Mouse (Mus musculus): Measurements from ENCODE around the gene Bfar. TPM values are rescaled to one million over a fixed set of nuclear protein-coding genes. Genes with fewer than 3 reads are reported as not detected.
"Not testable (repeated sequence)": the region's sequence is repeated elsewhere in the genome, so short reads cannot be mapped to it uniquely, and the experiment has no call there.

Gene Bfar
- total and polyA plus RNA-seq, 2 experiments from 2014 or later, result 38.3 to 38.9 TPM

DNA sequence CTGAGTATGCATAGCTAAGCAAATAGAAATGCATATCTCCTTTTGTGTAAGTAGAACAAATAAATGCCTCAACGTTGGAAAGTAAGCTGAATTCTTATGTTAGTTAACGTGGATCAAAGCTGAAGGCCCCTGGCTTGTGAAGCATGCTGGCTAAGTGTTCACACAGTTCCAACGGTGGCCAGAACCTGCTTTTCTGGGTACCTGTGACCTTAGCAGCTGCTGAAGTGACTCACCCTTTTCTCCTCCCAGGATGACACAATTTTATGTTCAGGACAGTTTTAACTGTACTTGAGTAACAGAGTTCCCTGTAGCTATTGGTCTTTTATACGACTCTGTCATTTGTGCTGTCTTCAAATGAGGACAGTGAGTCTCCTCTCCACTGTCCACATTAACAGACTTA lies 25.7 kb upstream of the Bfar start:
- H3K9me3 ChIP-seq (ENCODE audit: low read length), result no peaks in the 10 kb centered on the region
- no peak overlapping the region for H3K4me2 ChIP-seq (ENCODE audit: low read depth, low read length, poor library complexity, severe bottlenecking)
- H3K4me1 ChIP-seq (ENCODE audit: insufficient read depth, low read length), result no peaks in the 10 kb centered on the region
- ATAC-seq (ENCODE audit: low FRiP score) (no peak), DNase-seq (ENCODE audit: low spot score) (no peak)
- no peak for TF ChIP-seq CTCF (IDR thresholded peaks at IDR 0.05)
- H3K36me3 ChIP-seq (ENCODE audit: insufficient read depth, low read length), result peaks cover 22% of the 10 kb centered on the region; the same call in 1 of the 2 replicates
- no peak overlapping the region for H3K9ac ChIP-seq (replicated peaks; ENCODE audit: low read length, poor library complexity, severe bottlenecking)
- H3K27ac ChIP-seq (ENCODE audit: low read depth, low read length), result no peak overlapping the region
- H3K27me3 ChIP-seq (ENCODE audit: insufficient read depth, low read length), result no peaks in the 10 kb centered on the region
- H3K4me3 ChIP-seq (ENCODE audit: low read depth, low read length), result no peak overlapping the region
- WGBS, result 84% methylated on average over 4 of the region's 4 CpGs

DNA sequence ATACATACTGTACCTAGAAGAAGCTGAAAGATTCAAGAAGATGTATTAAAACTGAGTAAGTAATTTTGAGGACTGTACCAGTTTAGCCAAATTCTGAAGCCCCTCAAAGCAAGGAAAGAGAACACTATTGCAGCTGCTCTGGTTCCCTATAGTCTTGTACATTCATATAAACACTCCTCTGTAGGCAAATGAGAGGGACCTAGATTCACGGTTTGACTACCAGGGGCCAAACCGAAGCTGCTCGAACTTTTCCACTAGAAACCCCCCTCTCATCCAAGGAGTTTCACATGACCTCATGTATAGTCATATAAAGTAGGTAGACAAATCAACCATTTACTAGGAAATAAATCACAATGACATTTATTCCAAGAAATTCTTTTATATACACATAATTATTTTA lies 12.8 kb upstream of the Bfar start:
- 98% methylated on average over 3 of the region's 3 CpGs for WGBS
- no peaks in the 10 kb centered on the region for H3K4me1 ChIP-seq (ENCODE audit: insufficient read depth, low read length)
- no peak overlapping the region for H3K4me3 ChIP-seq (ENCODE audit: low read depth, low read length)
- peaks cover 23% of the 10 kb centered on the region for H3K36me3 ChIP-seq (ENCODE audit: insufficient read depth, low read length)
- H3K9me3 ChIP-seq (ENCODE audit: low read length), result no peaks in the 10 kb centered on the region
- no peak for DNase-seq (ENCODE audit: low spot score)
- no peak overlapping the region for H3K4me2 ChIP-seq (ENCODE audit: low read depth, low read length, poor library complexity, severe bottlenecking)
- H3K9ac ChIP-seq (replicated peaks; ENCODE audit: low read length, poor library complexity, severe bottlenecking), result no peak overlapping the region
- no peak for ATAC-seq (ENCODE audit: low FRiP score)
- no peak overlapping the region for H3K27ac ChIP-seq (ENCODE audit: low read depth, low read length)
- H3K27me3 ChIP-seq (ENCODE audit: insufficient read depth, low read length), result no peaks in the 10 kb centered on the region
- TF ChIP-seq CTCF (IDR thresholded peaks at IDR 0.05), result no peak

DNA sequence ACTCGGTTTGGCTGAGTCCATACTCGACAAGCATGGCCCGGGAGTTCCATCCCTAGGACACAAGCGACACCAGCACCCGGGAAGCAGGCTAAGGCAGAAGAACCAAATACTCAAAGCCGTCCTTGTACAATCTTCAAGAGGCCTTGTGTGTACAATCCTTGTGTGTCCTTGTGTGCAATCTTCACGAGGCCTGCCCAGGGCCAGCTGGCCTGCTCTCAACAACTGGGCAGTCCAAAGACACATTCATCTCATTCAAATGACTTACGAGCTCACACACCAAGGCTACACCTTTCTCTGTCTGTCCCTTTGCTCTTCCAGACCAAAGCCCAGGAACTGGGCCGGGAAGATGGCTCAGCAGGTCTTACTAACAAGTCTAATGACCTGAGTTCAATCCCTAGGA lies 10.9 kb upstream of the Bfar start:
- 98% methylated on average over 9 of the region's 9 CpGs for WGBS
- no peak for ATAC-seq (ENCODE audit: low FRiP score)

DNA sequence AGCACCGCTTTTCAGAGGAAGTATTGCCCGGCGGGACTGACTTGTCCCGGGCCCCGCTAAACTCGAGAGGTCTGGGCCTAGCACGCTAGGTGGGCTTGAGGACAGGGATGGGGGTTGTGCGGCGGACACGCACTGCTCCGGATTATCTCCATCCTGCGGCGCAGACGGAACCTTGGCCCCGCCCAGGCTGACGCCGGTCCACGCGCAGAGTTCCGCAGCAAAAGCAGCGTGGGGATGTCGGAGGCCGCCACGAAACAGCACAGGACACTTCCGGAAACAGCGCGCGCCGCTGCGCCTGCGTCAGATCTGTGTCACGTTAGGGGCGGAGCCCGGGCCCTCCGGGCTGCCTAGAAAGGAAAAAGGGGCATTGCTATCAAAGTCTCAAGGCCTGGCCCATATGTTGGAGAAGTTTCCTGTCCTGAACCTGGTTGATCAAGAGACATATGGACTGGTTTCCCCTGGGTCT lies 3.7 kb upstream of the Bfar start, which contains the start of gene Parn:
Parn (minus strand) TSS at position 293 of the 466 bp plus-strand sequence.
- peak within 1 kb of the TSS; percentile 69 for H3K4me3 ChIP-seq (ENCODE audit: low read depth, low read length)
- no peaks in the 10 kb centered on the region for H3K27me3 ChIP-seq (ENCODE audit: insufficient read depth, low read length)
- peaks cover 12% of the 10 kb centered on the region; the same call in 1 of the 2 replicates for H3K36me3 ChIP-seq (ENCODE audit: insufficient read depth, low read length)
- ATAC-seq (ENCODE audit: low FRiP score) (peak; percentile 87), DNase-seq (ENCODE audit: low spot score) (peak; percentile 94)
- TF ChIP-seq CTCF (IDR thresholded peaks at IDR 0.05), result no peak; the same call in 1 of the 2 replicates
- H3K27ac ChIP-seq (ENCODE audit: low read depth, low read length), result peak within 1 kb of the TSS; percentile 58
- no peaks in the 10 kb centered on the region for H3K4me1 ChIP-seq (ENCODE audit: insufficient read depth, low read length)
- no peaks in the 10 kb centered on the region for H3K9me3 ChIP-seq (ENCODE audit: low read length)
- H3K4me2 ChIP-seq (ENCODE audit: low read depth, low read length, poor library complexity, severe bottlenecking), result peak within 1 kb of the TSS; percentile 87
- under 1% methylated on average over 35 of the region's 35 CpGs for WGBS
- peak within 1 kb of the TSS; percentile 71 for H3K9ac ChIP-seq (replicated peaks; ENCODE audit: low read length, poor library complexity, severe bottlenecking)

More for the DNA sequence above, 10.9 kb upstream of the Bfar start:
- Histone ChIP-seq H3K36me3 (ENCODE audit: insufficient read depth, low read length) (peaks cover 26% of the 10 kb centered on the region), H3K4me2 (ENCODE audit: low read depth, low read length, poor library complexity, severe bottlenecking) (no peak overlapping the region), H3K4me1 (ENCODE audit: insufficient read depth, low read length) (no peaks in the 10 kb centered on the region), H3K9me3 (ENCODE audit: low read length) (no peaks in the 10 kb centered on the region), H3K4me3 (ENCODE audit: low read depth, low read length) (no peak overlapping the region), H3K27ac (ENCODE audit: low read depth, low read length) (no peak overlapping the region), H3K9ac (replicated peaks; ENCODE audit: low read length, poor library complexity, severe bottlenecking) (no peak overlapping the region), H3K27me3 (ENCODE audit: insufficient read depth, low read length) (no peaks in the 10 kb centered on the region)
- no peak for TF ChIP-seq CTCF (IDR thresholded peaks at IDR 0.05)
- DNase-seq (ENCODE audit: low spot score), result no peak

DNA sequence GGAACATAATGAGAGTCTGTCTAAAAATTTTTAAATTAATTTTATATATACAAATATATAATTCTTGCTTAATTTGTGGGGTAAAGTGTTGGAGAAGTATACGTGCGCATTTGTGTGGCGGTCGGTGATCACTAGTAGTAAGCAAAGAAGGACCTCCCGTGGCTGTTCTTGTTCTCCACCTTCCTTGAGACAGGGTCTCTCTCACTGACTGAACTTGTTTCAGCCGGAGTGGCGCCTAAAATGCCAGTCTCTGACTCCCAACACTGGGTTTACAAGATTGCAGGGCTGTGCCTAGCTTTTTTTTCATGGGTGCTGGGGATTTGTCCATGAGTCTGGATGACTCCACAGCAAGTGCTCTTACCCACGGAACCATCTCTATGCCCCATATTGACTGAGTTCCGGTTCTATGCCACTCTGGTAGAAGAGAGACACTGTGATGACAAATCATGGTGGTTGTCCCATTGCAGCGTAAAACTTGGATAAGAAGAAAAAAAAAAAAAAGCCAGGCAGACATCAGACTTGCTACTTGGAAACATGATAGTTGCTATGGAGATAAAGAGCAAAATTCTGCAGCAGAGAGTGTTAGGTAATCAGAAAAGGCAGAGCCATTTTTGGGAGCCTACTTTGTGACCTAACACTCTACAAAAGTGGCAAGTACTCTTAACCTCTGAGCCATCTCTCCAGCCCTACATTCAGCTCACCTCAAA lies 3.1 kb upstream of the Bfar start:
- Histone ChIP-seq H3K4me2 (ENCODE audit: low read depth, low read length, poor library complexity, severe bottlenecking) (peak overlapping the region; percentile 87), H3K9me3 (ENCODE audit: low read length) (no peaks in the 10 kb centered on the region), H3K27me3 (ENCODE audit: insufficient read depth, low read length) (no peaks in the 10 kb centered on the region), H3K27ac (ENCODE audit: low read depth, low read length) (0 out of 2 replicates have a peak overlapping the region, but pooled peaks have one; percentile 58), H3K9ac (replicated peaks; ENCODE audit: low read length, poor library complexity, severe bottlenecking) (no peak overlapping the region), H3K4me1 (ENCODE audit: insufficient read depth, low read length) (no peaks in the 10 kb centered on the region; the same call in 1 of the 2 replicates), H3K36me3 (ENCODE audit: insufficient read depth, low read length) (peaks cover 8% of the 10 kb centered on the region; the same call in 1 of the 2 replicates), H3K4me3 (ENCODE audit: low read depth, low read length) (peak overlapping the region; percentile 69)
- no peak for TF ChIP-seq CTCF (IDR thresholded peaks at IDR 0.05)
- ATAC-seq (ENCODE audit: low FRiP score) (no peak), DNase-seq (ENCODE audit: low spot score) (no peak)
- WGBS, result 82% methylated on average over 10 of the region's 10 CpGs

DNA sequence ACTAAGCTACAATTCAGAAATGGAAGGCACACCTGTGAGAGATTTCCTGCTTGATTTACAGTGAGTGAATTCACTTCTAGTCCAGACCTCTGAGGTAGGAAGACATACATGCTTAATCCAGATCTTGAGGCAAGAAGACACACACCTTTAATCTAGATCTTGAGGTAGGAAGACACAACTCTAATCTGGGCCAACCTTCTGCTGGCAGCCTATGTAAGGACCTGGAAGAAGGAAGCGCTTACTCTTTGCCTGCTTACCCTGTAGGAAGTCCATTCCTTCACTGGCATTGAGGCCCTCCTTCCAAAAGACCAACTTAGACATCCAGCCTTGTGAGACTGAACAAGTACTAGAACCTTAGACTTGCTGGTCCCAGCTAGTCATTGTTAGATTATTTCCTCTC lies 2.4 kb upstream of the Bfar start:
- no peak for DNase-seq (ENCODE audit: low spot score)
- Histone ChIP-seq H3K9ac (replicated peaks; ENCODE audit: low read length, poor library complexity, severe bottlenecking) (no peak overlapping the region), H3K36me3 (ENCODE audit: insufficient read depth, low read length) (peaks cover 7% of the 10 kb centered on the region; the same call in 1 of the 2 replicates), H3K27me3 (ENCODE audit: insufficient read depth, low read length) (no peaks in the 10 kb centered on the region), H3K9me3 (ENCODE audit: low read length) (no peaks in the 10 kb centered on the region), H3K4me3 (ENCODE audit: low read depth, low read length) (no peak overlapping the region), H3K4me1 (ENCODE audit: insufficient read depth, low read length) (no peaks in the 10 kb centered on the region; the same call in 1 of the 2 replicates), H3K4me2 (ENCODE audit: low read depth, low read length, poor library complexity, severe bottlenecking) (no peak overlapping the region), H3K27ac (ENCODE audit: low read depth, low read length) (no peak overlapping the region)
- no peak for ATAC-seq (ENCODE audit: low FRiP score)
- TF ChIP-seq CTCF (IDR thresholded peaks at IDR 0.05), result no peak
- 93% methylated on average over 1 of the region's 1 CpGs for WGBS

DNA sequence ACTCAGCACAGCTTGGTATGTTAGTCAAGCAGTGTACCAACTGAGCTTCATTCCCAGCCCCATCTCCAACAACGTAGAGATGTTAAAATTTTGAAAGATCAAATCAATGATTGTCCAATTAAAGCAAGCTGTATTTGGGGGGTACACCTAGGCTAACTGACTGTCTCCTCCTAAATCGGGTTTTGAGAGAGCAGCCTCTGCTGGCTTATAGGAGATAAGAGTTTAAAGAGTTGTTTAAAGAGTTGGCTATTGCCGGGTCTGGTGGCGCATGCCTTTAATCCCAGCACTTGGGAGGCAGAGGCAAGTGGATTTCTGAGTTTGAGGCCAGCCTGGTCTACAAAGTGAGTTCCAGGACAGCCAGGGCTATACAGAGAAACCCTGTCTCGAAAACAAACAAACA lies 762 bp upstream of the Bfar start:
- H3K4me1 ChIP-seq (ENCODE audit: insufficient read depth, low read length); H3K9me3 ChIP-seq (ENCODE audit: low read length); DNase-seq (ENCODE audit: low spot score); H3K36me3 ChIP-seq (ENCODE audit: insufficient read depth, low read length); H3K27me3 ChIP-seq (ENCODE audit: insufficient read depth, low read length); H3K9ac ChIP-seq (replicated peaks; ENCODE audit: low read length, poor library complexity, severe bottlenecking); ATAC-seq (ENCODE audit: low FRiP score): not testable (repeated sequence)
- WGBS, result 83% methylated on average over 5 of the region's 5 CpGs
- Histone ChIP-seq H3K27ac (ENCODE audit: low read depth, low read length) (peak overlapping the region; percentile 79; the same call in 1 of the 2 replicates), H3K4me2 (ENCODE audit: low read depth, low read length, poor library complexity, severe bottlenecking) (peak overlapping the region; percentile 80), H3K4me3 (ENCODE audit: low read depth, low read length) (peak overlapping the region; percentile 90)

Data from midbrain, postnatal 0 days (tissue).